Mouse (Mus musculus): ENCODE data around the gene Stoml1.

DNA sequence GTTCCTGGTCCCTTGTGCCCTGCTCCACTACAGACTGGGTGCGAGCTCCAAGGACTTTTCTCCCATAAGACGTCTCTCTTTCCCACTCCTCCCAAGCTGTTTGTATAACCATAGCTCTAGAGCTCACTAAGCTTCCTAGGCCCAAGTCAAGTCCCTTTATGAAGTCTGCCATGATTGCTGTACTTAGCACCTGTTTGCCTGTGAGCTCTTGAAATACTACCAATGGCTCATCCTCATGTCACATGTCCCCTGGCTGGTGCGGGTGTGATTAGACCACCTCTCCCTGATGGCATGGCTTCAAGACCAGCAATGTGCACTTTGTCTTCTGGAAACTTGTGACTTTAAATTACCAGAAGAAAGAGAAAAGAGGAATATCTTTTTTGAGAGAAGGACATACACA is 42.4 kb downstream of the Stoml1 start:
- TF ChIP-seq CTCF (IDR thresholded peaks at IDR 0.05): no peak
- TF ChIP-seq POLR2A (IDR thresholded peaks at IDR 0.05; ENCODE audit: insufficient read depth, low read depth, low read length): no peak
- no peak for TF ChIP-seq EP300 (IDR thresholded peaks at IDR 0.05; ENCODE audit: insufficient read depth, low read depth, low read length)

Measured in heart, adult 2 months (tissue).